Mouse (Mus musculus) testis, adult 2 months (tissue): ENCODE results near the gene Gm10644. TPM values are rescaled to one million over a fixed set of nuclear protein-coding genes. Genes with fewer than 3 reads are reported as not detected.
A peak's percentile ranks its signal among the peaks of the same experiment; 100 is the strongest.

Experiments
- H3K27ac ChIP-seq: fragments of 200-500 bp; 2 replicates; pipeline ENCODE4 v1.5.1; 2012; ENCODE audit warnings: low read depth, low read length; ENCODE audit not compliant: control insufficient read depth, insufficient read depth
- H3K27me3 ChIP-seq: fragments of 200-500 bp; 2 replicates; pipeline ENCODE4 v1.6.1; 2012; ENCODE audit warnings: mild to moderate bottlenecking, low read length, moderate library complexity; ENCODE audit not compliant: control insufficient read depth, insufficient read depth
- H3K36me3 ChIP-seq: fragments of 200-500 bp; 2 replicates; pipeline ENCODE4 v1.6.1; 2012; ENCODE audit warnings: mild to moderate bottlenecking, low read length; ENCODE audit not compliant: control insufficient read depth, insufficient read depth
- H3K4me1 ChIP-seq: fragments of 200-500 bp; 2 replicates; pipeline ENCODE4 v1.6.1; 2012; ENCODE audit warnings: low read length; ENCODE audit not compliant: control insufficient read depth, insufficient read depth
- H3K4me3 ChIP-seq: fragments of 200-500 bp; 2 replicates; pipeline ENCODE4 v1.5.1; 2012; ENCODE audit warnings: low read depth, mild to moderate bottlenecking, low read length, moderate library complexity, mixed read lengths; ENCODE audit not compliant: control insufficient read depth
- CTCF ChIP-seq: fragments of 200-500 bp; IDR thresholded peaks from 2 replicates; pipeline ENCODE4 v1.5.1; 2012; ENCODE audit warnings: low read depth, mild to moderate bottlenecking, inconsistent platforms, low read length, moderate library complexity; ENCODE audit not compliant: control insufficient read depth, insufficient read depth, insufficient replicate concordance
- POLR2A ChIP-seq: fragments of 200-500 bp; IDR thresholded peaks from 2 replicates; pipeline ENCODE4 v1.6.1; 2012; ENCODE audit warnings: low read depth, mild to moderate bottlenecking, inconsistent platforms, low read length, moderate library complexity; ENCODE audit not compliant: control insufficient read depth
- polyA plus RNA-seq: library from polyadenylated mRNA; depleted of rRNA; stranded (reverse); fragments of >200 nt; gene quantifications from 2 replicates; pipeline ENCODE4 v1.2.3, GENCODE M21; 2012

Gm10644 gene
- polyA plus RNA-seq, 1 experiment, result 14.9 TPM

- TF ChIP-seq POLR2A, result peak; percentile 34
- no peak for TF ChIP-seq CTCF
- H3K27me3 ChIP-seq, result no peaks in the 10 kb centered on the region
- H3K27ac ChIP-seq, result peak within 1 kb of the TSS; percentile 58
- peak within 1 kb of the TSS; percentile 89 for H3K4me3 ChIP-seq
- no peaks in the 10 kb centered on the region; the same call in 1 of the 2 replicates for H3K36me3 ChIP-seq
- peaks cover 20% of the 10 kb centered on the region for H3K4me1 ChIP-seq
Measured at GRCm38 (mm10) chr8:83972150-83973120, 17.4 kb upstream of the Gm10644 start, which contains the start of gene Prkaca. Prkaca (plus strand) TSS chr8:83972993.

- TF ChIP-seq POLR2A, result no peak
- TF ChIP-seq CTCF, result no peak
- H3K36me3 ChIP-seq, result no peaks in the 10 kb centered on the region; the same call in 1 of the 2 replicates
- H3K27me3 ChIP-seq, result no peaks in the 10 kb centered on the region
- peaks cover 12% of the 10 kb centered on the region for H3K4me1 ChIP-seq
- peak overlapping the region; percentile 89; the same call in 1 of the 2 replicates for H3K4me3 ChIP-seq
- H3K27ac ChIP-seq, result peak overlapping the region; percentile 58
Measured at GRCm38 (mm10) chr8:83971661-83972060, 16.7 kb upstream of the Gm10644 start.

GRCm38 (mm10) chr8:83971121-83971520, 16.1 kb upstream of the Gm10644 start:
- H3K4me1 ChIP-seq, result peaks cover 12% of the 10 kb centered on the region
- H3K4me3 ChIP-seq, result no peak overlapping the region
- no peaks in the 10 kb centered on the region; the same call in 1 of the 2 replicates for H3K36me3 ChIP-seq
- H3K27me3 ChIP-seq, result no peaks in the 10 kb centered on the region
- H3K27ac ChIP-seq, result peak overlapping the region; percentile 58
- no peak for TF ChIP-seq POLR2A
- no peak for TF ChIP-seq CTCF

GRCm38 (mm10) chr8:83967701-83968100, 12.7 kb upstream of the Gm10644 start:
- Histone ChIP-seq H3K4me3 (no peak overlapping the region), H3K36me3 (no peaks in the 10 kb centered on the region; the same call in 1 of the 2 replicates), H3K27ac (no peak overlapping the region), H3K27me3 (no peaks in the 10 kb centered on the region), H3K4me1 (peaks cover 5% of the 10 kb centered on the region)
- TF ChIP-seq CTCF, result no peak
- no peak for TF ChIP-seq POLR2A

- TF ChIP-seq CTCF (no peak), POLR2A (no peak)
- H3K4me3 ChIP-seq, result no peak overlapping the region
- H3K36me3 ChIP-seq, result no peaks in the 10 kb centered on the region; the same call in none of the 2 replicates
- no peaks in the 10 kb centered on the region for H3K4me1 ChIP-seq
- no peak overlapping the region for H3K27ac ChIP-seq
- H3K27me3 ChIP-seq, result no peaks in the 10 kb centered on the region
Measured at GRCm38 (mm10) chr8:83964015-83964765, 9.2 kb upstream of the Gm10644 start.

GRCm38 (mm10) chr8:83956789-83957188, 1.8 kb upstream of the Gm10644 start:
- Histone ChIP-seq H3K27ac (no peak overlapping the region), H3K4me3 (peak overlapping the region; percentile 98), H3K4me1 (peaks cover 4% of the 10 kb centered on the region; the same call in 1 of the 2 replicates), H3K27me3 (no peaks in the 10 kb centered on the region), H3K36me3 (peaks cover 2% of the 10 kb centered on the region)
- TF ChIP-seq CTCF, result peak; percentile 6; the same call in 1 of the 2 replicates
- TF ChIP-seq POLR2A, result no peak

- Histone ChIP-seq H3K4me3 (peak overlapping the region; percentile 98), H3K4me1 (peaks cover 4% of the 10 kb centered on the region; the same call in 1 of the 2 replicates), H3K27ac (peak overlapping the region; percentile 99), H3K36me3 (peaks cover 2% of the 10 kb centered on the region), H3K27me3 (no peaks in the 10 kb centered on the region)
- no peak for TF ChIP-seq POLR2A
- TF ChIP-seq CTCF, result no peak
Measured at GRCm38 (mm10) chr8:83955958-83956218, 883 bp upstream of the Gm10644 start.
